Mouse (Mus musculus) megakaryocyte, adult 5-6 weeks (primary cell): ENCODE data around the gene Spata32. TPM values are rescaled to one million over a fixed set of nuclear protein-coding genes. Genes with fewer than 3 reads are reported as not detected.

Experiments used
- ATAC-seq: 2 replicates; pipeline ENCODE4 v1.8.0; 2016; ENCODE audit warnings: mild to moderate bottlenecking, inconsistent platforms; ENCODE audit not compliant: poor library complexity, severe bottlenecking
- total RNA-seq, 2 experiments: library from RNA; stranded (forward) in 1 of 2; stranded (reverse) in 1 of 2; fragments of 153-499, 151-499 nt in 1 of 2; fragments of 221-1000, 200-1000 nt in 1 of 2; gene quantifications; 2 replicates each; pipeline versions ENCODE4 v1.2.3 to v1.2.4; 2015 to 2017

Spata32 gene
- total RNA-seq, 2 experiments from 2014 or later: not detected

DNA sequence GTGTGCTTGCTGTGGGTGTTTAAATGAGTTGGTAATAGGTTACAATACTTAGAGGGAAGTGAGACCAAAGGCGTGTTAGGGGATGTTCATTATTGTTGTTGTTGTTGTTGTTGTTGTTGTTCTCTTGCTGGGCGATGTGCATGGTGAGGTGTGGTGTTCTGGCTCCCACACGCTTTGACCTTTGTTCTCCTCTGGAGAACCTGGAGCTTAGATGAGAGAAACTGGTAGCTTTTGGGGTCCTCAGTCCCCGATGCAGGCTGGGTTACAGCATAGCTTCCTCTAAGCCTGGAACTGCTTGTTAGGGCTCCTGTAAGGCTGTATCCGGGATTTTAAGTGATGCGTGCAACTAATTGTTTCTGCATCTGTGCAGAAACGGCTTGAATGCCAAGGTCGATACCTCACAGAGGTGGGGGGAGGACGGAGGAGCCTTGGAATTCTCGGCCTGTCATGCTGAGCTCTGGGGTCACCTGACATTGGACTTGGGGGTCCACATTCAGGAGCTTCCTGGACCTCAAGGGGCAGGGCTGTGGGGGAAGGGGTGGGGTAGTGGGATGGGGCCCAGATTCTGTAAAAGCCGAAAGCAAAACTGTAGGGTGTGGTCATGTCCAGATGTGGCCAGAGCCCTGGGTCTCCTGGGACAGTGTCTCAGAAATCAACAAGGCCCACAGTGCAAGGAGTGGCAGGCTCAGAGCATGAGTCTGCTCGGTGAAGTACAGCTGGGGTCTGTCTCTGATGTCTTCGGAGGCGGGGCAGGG, 42.4 kb downstream of the Spata32 start:
- no peak for ATAC-seq

DNA sequence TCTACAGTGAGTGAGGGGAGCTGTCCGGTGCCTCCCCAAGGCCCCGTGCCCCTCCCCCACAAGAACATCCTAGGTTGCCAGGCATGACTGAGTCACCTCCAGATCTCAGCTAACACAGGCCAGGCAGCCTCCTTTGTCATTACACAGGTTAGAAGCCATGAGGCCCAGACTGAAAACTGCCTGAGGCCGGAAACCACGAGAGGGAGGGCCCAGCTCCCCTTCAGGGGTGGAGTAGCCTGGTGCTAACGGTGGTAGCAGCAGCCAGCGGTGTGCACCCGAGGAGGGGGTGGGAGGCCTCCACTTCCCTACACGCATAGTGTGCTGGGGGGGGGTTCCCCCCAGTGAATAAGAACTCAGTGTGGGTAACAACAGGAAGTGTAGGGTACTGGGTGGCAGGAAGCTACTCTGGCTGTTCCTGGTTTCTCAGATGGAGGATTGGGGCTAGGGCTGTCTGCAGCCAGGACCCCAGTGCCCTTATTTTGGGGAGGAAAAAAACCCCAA, 43.3 kb downstream of the Spata32 start:
- ATAC-seq: peak; percentile 60

DNA sequence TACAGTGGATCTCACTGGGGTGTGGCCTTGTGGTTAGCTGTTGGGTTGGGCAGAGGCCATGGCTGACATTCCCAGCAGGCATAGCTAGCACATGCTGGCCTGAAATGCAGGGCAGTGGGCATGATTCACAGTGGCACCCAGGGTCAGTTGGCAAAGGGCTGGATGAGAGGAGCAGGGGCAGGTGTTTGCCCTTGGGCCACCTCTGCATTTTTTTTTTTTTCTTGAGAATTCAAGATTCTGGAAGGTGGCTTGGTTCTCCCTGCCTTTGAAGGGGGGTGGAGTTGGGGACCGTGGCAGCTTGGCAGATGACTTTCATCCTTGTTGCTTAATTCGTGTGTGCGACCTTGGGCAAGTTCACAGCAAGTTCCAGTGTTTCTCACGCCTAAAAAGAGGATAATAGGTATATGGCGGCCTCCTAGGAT, 43.8 kb downstream of the Spata32 start:
- no peak for ATAC-seq

DNA sequence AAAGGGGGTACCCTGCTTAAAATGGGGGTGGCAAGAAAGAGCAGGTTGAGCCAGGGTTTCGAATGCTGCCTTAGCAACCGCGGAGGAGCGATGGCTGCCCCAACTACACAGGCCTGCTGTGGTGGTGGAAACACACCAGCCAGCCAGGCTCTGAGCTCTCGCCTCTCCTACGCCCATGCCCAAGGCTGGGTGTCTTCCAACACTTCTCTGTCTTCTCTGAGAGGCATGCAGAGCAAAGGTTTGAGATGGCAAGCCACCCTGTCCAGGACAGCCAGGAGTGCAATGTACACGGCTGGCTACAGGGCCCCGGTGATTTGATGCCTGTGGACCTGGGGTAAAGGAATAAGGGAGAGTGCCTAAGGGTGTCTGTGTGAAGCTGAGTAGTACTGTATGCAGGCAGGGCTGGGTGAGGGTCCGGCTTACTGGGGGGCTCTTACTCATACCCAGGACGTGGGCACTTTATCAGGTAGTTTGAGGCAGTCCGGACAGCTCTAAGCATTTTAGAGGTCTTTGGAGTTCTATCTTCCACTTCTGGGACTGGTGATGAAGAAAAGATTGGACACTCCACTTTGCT, 44.4 kb downstream of the Spata32 start:
- ATAC-seq: no peak

DNA sequence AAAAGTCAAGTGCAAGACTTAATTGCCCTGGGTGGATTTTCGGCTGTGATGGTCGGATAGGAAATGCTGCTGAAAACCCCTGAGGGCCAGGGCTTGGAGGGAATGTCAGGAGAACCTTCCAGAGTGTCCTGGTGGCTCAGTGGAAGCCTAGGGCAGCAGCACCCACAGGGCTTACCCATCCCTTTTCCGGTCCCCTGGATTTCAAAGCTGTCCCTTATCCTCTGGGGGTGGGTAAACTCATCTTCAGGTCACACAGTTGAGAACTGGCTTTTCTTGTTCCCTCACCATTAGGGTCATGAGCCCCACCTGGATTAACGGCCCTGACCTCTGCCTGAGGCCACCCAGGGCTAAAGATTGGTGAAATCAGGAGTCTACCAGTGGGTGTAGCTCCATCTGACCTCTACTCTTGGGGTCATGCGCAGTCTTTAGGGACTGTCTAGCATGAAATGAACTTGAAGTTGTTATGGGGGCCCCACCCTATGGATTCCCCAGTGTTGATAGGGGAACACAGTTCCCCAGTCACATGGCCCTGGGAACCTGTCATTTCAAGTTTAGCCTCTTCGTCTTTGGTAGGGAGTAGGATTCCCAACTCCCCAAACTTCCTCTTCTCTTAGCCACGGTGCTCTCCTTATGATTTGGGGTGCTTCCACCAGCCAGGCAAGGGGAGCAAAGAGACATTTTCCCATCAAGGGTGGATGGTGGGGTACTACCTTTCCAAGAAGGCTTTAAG, 45.0 kb downstream of the Spata32 start:
- no peak for ATAC-seq

DNA sequence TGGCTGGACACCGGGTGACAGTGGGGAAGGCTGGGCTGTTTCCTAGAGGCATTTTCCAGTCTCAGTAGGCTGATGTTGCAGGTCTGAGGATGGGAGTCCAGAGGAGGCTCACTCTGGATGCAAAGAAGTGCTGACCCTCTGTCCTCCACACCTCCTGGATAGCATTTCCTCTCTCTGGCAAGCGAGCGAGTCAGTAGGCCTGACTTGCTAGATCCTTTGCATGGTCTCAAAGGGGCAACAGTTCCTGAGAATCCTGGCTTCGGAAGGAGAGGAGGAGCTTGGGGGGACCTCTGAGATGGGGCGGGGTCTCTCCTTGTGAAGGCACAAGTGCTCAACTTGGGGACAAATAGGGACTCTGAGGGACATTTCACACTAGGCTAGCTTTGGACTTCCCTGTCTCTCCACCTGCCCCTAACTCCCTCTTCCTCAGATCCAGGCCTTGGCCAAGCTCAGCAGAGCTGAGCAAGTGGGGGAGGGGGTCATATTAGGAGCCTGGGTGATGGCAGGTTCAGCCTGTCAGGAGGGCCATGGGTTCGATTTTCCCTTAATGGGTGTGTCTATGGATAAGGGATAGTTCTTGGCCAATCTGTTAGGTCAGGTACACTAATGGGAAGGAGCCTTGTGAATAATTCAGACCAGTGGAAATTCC, 45.7 kb downstream of the Spata32 start:
- ATAC-seq: no peak

DNA sequence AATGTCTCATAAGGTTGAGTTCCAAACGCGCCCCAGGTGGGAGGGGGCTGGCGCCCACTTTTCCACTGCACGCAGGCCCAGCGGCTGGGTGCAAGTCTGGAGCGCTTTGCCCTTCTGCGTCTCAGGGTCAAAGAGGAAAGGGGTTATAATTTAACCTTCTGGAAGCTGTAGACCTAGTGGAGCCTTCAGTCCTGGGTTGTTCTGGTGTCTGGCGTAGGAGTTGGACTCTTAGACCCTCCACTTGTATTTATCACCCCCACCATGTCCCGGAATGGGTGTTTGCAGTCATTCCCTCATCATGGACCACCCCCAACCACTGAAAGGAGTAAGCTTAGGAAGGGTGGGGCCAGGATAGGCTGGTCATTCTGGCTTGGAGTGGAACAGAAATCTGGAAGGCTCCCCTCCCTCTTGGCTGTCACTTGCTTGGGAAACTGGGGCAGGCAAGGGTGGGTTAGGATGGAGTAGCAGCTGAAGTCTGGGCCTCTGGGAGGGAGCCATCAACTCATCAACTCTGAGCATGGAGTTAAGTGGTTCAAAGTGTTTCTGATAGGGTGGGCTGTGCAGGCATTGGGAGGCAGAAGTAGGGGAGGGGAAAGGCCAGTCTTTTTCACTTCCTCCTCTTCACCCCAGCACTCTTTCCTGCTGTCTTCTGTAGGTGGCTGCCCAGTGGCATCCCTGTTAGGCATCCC, 46.4 kb downstream of the Spata32 start:
- peak; percentile 6 for ATAC-seq

DNA sequence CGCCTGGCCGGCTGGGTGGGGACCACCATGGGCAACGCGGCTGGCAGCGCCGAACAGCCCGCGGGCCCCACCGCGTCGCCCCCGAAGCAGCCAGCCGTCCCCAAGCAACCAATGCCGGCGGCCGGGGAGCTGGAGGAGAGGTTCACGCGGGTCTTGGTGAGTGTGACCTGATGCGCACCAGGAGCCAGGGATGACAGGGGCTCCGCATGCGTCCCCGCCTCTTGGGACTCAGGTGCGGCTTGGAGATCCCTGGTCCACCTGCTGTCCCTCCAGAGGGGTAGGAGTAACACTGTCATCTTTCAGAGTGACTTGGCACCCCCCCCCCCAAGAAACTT, 47.0 kb downstream of the Spata32 start:
- ATAC-seq: no peak

DNA sequence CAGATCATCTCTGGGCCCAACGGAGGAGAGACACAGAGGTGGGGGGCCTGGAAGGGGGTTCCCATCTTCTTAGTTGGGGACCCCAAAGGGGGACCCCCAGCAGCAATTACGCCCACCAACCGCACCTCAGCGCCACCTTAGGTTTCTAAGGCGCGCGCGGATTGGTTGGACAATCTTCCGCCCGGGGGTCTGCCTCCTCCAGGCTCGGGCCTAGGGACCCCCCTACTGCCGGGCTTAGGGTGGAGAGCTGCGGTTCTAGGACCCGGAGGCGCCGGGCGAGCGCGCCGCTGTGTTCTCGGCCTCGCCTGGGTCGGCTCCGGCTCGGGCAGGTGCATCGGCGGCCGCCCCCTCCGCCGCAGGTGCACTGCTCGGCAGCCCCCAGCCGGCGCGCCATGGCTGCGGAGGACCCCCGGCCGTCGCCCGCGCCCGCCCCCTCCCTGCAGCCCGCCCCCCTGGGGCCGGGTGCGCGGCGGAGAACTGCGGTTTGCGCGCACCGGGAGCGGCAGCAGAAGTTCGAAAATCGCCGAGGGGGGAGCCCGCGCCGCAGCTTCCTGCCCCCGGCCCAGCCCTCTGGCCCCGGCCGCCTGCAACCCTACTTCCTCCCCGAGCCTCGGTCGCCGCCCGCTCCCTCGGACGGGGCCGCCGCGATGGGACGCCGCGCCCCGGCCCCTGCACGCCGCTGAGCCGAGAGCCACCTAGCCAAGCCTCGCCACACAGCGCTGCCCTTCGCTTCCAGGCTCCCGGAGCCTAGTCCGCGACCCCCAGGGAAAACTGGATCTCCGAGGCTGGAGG, 47.5 kb downstream of the Spata32 start, which contains the start of gene Fmnl1:
Gene Fmnl1 (plus strand): TSS at position 614 of the 792 bp plus-strand sequence.
- peak; percentile 58 for ATAC-seq

DNA sequence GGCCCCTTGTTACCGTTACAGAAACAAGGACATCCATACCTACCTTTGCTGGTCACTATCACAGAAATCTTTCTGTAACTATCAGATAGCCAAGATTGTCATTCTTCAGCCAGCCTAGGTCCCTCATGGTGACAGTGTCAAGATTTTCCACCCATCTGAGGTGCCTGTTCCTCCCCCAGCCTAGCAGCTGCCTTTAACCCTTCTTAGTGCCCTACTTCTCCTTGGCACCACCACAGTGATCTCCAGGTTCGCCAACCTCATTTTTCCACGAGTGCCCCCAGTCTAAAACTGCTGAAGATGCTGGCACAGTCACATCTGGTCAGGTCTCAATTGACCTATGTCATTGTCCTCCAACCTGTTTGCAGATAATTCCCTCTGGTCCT, 48.1 kb downstream of the Spata32 start:
- ATAC-seq: no peak

DNA sequence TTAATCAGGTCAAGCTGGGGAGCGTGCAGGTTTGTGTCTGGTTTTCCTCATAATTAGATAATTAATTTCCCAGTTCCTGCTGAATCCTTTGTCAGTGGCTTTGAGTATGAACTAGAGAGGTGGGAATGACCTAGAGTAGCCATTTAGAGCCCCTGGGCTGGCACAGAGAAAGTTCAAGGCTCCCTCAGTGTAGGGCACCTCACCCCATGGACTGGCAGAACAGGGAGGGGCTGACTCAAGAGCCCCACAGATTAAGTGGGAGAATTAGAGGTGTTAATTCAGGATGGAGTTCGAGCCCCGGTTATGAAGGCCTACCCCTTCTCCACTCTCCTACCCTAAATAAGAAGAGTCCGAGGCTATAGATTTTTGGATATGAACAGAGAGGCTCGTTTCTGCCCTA, 48.6 kb downstream of the Spata32 start:
- ATAC-seq: no peak

DNA sequence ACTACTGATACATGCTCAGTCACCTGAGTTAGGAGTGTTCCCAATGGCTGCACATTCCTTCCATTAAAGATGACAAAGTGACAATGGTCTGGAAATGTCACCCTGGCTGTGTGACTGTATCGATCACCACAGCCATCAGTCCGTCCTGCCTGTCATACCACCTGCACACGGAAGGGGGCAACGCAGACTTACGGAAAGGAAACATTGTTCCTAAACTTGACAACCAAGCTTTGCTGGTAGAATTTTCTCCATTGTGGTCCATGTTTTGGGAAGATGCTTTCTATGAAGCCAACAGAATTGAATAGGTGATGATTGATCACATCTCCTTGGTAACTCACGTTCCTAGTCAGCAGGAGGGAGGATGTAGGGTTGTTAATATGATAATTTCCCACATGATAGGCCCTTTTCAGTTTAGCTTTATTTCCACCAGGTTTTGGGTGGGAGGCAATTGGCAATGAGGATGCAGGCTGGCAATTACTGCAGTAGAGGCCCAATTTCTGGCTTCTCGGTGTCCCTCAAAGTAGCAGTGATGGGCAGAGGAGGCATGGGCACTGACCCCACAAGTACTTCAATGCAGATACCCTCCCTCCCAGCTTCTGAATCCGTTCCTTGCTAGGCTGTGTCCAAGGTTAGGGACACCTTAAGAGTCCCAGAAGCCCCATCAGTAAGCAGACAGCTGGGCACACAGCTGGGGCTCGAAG, 49.4 kb downstream of the Spata32 start:
- peak; percentile 58 for ATAC-seq

DNA sequence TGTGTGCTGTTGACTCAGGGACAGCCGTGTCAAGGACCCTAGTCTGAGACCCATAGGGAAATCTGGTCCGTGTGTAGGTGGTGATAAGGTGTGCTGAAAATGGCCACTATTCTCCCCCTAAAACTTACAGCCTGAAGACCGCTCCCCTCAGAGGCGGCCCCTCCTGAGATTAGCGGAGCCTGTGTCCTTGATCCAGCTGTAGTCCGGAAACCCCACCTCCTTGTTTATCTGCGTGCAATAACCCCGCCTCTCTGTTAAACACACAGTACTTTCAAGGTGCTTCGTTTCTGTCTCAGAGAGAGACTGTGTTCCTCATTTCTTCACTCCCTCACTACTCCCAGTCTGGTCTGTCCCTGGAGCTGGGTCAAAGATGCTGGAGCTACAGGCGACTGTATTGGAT, 53.8 kb downstream of the Spata32 start:
- no peak for ATAC-seq

DNA sequence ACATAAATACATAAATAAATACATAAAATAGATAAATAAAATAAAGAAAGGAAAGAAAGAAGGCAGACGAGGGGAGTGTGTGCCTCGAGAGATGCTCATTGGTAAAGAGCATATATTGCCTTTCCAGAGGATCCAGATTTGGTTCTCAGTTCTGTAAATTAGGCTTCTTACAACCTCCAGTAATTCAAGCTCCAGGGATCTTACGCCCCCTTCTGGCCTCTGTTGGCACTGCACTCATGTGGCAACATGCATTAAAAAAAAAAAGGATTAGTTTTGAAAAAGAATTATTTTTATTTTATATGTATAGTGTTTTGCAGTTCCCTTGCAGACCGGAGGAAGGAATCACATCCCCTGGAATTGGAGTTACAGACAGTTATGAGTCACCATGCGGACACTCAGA, 56.1 kb downstream of the Spata32 start:
- no peak for ATAC-seq

DNA sequence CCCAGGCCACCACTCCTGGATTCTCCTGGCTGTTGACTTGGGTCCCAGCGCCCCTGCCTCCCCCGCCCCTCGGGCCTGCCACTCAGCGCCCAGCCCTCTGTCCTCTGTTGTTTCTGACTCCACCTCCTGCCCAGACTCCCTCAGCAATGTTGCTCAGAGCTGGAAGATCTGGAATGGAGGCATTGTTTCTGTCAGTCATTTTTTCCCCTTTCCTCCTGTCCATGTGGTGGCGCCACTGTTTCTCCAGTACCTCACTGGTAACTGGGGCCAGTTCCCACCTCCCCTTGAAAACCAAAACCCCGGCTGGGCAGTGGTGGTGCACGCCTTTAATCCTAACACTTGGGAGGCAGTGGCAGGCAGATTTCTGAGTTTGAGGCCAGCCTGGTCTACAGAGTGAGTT, 56.8 kb downstream of the Spata32 start:
- no peak for ATAC-seq

DNA sequence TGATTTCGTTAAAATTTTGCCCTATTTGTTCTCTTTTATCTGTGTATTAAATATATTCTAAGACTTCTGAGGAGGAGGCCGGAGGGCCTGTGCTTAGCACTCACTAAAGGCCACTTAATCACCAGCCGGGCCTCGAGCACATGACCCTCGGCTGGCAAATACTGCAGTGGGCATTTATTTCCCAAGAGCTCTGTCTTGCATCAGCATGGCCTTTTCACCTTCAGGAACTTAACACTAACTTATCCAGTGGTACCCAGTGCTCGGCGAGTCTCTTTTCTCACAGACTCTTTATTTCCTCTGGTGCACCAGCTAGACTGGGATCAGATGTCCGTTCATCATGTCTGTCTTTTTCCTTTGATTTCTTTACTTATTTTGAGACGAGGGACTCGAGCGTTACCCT, 57.5 kb downstream of the Spata32 start:
- ATAC-seq: no peak

DNA sequence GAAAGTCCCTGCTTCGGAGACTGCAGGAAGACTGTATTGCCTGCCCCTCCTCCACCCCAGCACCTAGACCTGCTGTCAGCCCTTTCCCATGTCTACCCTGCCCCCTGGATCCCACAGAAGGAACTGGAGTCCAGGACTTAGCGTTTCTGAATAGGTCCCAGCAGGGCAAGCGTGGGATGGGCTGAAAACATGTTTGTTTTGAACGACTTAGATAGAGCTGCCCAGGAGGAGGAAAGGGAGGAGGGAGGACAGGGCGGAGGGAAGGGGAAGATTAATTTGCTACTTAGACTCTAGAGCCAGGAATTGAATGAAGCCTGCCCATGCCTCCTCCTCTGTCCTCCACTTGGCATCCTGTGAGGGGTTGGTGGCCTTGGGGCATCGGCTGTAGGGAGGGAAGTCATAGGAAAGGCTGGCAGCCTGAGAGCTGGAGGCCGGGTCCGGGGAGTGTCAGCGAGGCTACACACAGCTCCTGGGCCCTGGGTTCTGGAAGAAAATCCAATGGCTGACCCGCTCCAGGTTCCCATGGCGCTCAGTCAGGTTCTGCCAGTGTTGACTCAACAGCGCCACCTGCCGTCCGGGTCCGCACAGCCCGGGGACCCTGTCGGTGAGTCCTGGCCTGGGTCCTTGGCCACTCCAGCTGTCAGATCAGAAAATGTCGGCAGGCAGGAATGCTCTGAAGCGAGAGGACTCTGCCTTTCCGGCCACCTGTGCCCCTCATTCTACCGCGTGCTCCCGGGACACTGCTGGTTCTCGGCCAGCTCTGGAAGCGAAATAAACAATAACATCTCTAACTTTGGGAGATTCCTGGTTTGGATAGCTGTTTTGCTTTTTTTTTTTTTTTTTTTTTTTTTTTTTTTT, 59.4 kb downstream of the Spata32 start:
- ATAC-seq: peak; percentile 99
